Mouse (Mus musculus): ENCODE data around the gene Gdnf. TPM values are rescaled to one million over a fixed set of nuclear protein-coding genes. Genes with fewer than 3 reads are reported as not detected.

The Gdnf gene
- polyA plus RNA-seq (2014; fragmentation: Nextera tagmentation; extraction: Ambion mirVana): 4.3 and 5.7 TPM in 2 replicates

- peak; percentile 47 for ATAC-seq (replicated peaks; ENCODE audit: low FRiP score, low TSS enrichment, low read depth)
- WGBS: under 1% methylated on average over 66 of the region's 73 CpGs
- H3K4me1 ChIP-seq (replicated peaks; ENCODE audit: control insufficient read depth, insufficient read depth, low read length): peaks cover 15% of the 10 kb centered on the region
Measured at GRCm38 (mm10) chr15:7810556-7811252, at the start of gene Gdnf. Gene Gdnf, plus strand, starts transcription at chr15:7810846.

GRCm38 (mm10) chr15:7767166-7767565, 43.5 kb upstream of the Gdnf start:
- no peaks in the 10 kb centered on the region for H3K4me1 ChIP-seq (replicated peaks; ENCODE audit: control insufficient read depth, insufficient read depth, low read length)
- no peak overlapping the region for H3K4me2 ChIP-seq (ENCODE audit: low read length)
- H3K9ac ChIP-seq (ENCODE audit: low read length): no peak overlapping the region
- H3K4me3 ChIP-seq (ENCODE audit: low read depth, low read length): no peak overlapping the region
- 90% methylated on average over 7 of the region's 7 CpGs for WGBS
- no peaks in the 10 kb centered on the region for H3K27me3 ChIP-seq (replicated peaks; ENCODE audit: control insufficient read depth, insufficient read depth, low read length)
- no peaks in the 10 kb centered on the region for H3K36me3 ChIP-seq (ENCODE audit: control insufficient read depth, insufficient read depth, low read length)
- ATAC-seq (replicated peaks; ENCODE audit: low FRiP score, low TSS enrichment, low read depth): no peak
- H3K9me3 ChIP-seq (ENCODE audit: control insufficient read depth, low read length): no peaks in the 10 kb centered on the region
- DNase-seq (ENCODE audit: low spot score): no peak
- H3K27ac ChIP-seq (ENCODE audit: low read depth): no peak overlapping the region

More at GRCm38 (mm10) chr15:7810556-7811252, at the start of gene Gdnf:
- peaks cover 27% of the 10 kb centered on the region for H3K27me3 ChIP-seq (replicated peaks; ENCODE audit: control insufficient read depth, insufficient read depth, low read length)
- H3K4me3 ChIP-seq (ENCODE audit: low read depth, low read length): peak within 1 kb of the TSS; percentile 75
- peak within 1 kb of the TSS; percentile 79 for H3K9ac ChIP-seq (ENCODE audit: low read length)
- peak within 1 kb of the TSS; percentile 65 for H3K4me2 ChIP-seq (ENCODE audit: low read length)
- H3K27ac ChIP-seq (ENCODE audit: low read depth): peak within 1 kb of the TSS; percentile 88
- peak; percentile 84 for DNase-seq (ENCODE audit: low spot score)
- H3K36me3 ChIP-seq (ENCODE audit: control insufficient read depth, insufficient read depth, low read length): no peaks in the 10 kb centered on the region
- H3K9me3 ChIP-seq (ENCODE audit: control insufficient read depth, low read length): no peaks in the 10 kb centered on the region

GRCm38 (mm10) chr15:7772983-7773382, 37.7 kb upstream of the Gdnf start:
- Histone ChIP-seq H3K27ac (ENCODE audit: low read depth) (no peak overlapping the region), H3K36me3 (ENCODE audit: control insufficient read depth, insufficient read depth, low read length) (no peaks in the 10 kb centered on the region), H3K9ac (ENCODE audit: low read length) (no peak overlapping the region), H3K4me3 (ENCODE audit: low read depth, low read length) (no peak overlapping the region), H3K4me1 (replicated peaks; ENCODE audit: control insufficient read depth, insufficient read depth, low read length) (no peaks in the 10 kb centered on the region), H3K9me3 (ENCODE audit: control insufficient read depth, low read length) (no peaks in the 10 kb centered on the region), H3K27me3 (replicated peaks; ENCODE audit: control insufficient read depth, insufficient read depth, low read length) (no peaks in the 10 kb centered on the region), H3K4me2 (ENCODE audit: low read length) (no peak overlapping the region)
- DNase-seq (ENCODE audit: low spot score) (no peak), ATAC-seq (replicated peaks; ENCODE audit: low FRiP score, low TSS enrichment, low read depth) (no peak)
- WGBS: 88% methylated on average over 8 of the region's 8 CpGs

DNA sequence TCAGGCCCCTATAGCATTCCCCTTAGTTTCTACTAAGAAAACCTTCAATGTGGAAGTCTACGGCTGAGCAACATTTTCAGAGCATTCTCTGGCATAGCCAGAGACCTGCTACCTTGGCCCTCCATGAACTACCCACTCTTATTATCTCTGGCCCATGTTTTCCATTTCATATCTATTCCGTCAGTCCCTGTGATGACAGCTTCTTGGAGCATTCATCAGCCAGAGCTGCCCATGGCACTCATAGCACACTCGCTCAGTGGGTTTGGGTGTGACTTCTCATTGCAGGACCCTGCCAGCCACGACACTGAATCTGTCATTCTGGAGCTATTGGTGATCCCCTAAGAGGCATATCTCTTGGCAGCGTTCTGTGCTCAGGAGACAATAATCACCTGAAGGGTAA, 29.1 kb upstream of the Gdnf start:
- H3K27ac ChIP-seq (ENCODE audit: low read depth): no peak overlapping the region
- H3K36me3 ChIP-seq (ENCODE audit: control insufficient read depth, insufficient read depth, low read length): no peaks in the 10 kb centered on the region
- 88% methylated on average over 5 of the region's 5 CpGs for WGBS
- H3K4me2 ChIP-seq (ENCODE audit: low read length): no peak overlapping the region
- ATAC-seq (replicated peaks; ENCODE audit: low FRiP score, low TSS enrichment, low read depth): no peak
- DNase-seq (ENCODE audit: low spot score): no peak
- no peak overlapping the region for H3K4me3 ChIP-seq (ENCODE audit: low read depth, low read length)
- no peak overlapping the region for H3K9ac ChIP-seq (ENCODE audit: low read length)
- no peaks in the 10 kb centered on the region for H3K4me1 ChIP-seq (replicated peaks; ENCODE audit: control insufficient read depth, insufficient read depth, low read length)
- no peaks in the 10 kb centered on the region for H3K27me3 ChIP-seq (replicated peaks; ENCODE audit: control insufficient read depth, insufficient read depth, low read length)
- H3K9me3 ChIP-seq (ENCODE audit: control insufficient read depth, low read length): no peaks in the 10 kb centered on the region

DNA sequence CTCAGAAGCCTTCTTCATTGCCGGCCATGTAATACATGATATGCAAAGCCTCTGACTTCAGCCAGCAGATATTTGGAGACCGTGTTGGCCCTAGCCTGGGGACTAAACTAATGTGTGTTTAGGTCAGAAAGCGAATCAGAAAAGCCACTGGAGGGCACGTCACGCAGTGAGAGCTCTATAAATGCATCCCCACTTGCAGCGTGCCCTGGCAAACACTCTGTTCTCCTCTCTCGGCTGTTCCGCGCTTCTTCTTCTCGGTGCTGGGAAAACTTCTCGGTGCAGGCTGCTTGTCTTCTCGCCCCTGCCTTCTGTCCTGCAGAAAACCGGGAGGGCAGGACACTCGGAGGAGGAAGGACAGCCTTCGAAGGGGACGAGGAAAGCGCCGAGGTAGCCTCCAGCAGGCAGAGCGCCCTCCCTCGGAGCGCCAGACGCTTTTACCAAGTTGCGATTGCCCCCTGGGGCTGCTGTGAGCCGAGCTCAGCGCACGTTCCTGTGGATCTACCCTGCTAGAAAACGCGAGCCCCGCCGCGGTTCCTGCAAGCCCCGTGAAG, 730 bp upstream of the Gdnf start:
- Histone ChIP-seq H3K4me1 (replicated peaks; ENCODE audit: control insufficient read depth, insufficient read depth, low read length) (peaks cover 7% of the 10 kb centered on the region; the same call in 1 of the 2 replicates), H3K36me3 (ENCODE audit: control insufficient read depth, insufficient read depth, low read length) (no peaks in the 10 kb centered on the region), H3K9me3 (ENCODE audit: control insufficient read depth, low read length) (no peaks in the 10 kb centered on the region), H3K9ac (ENCODE audit: low read length) (peak overlapping the region; percentile 79), H3K27ac (ENCODE audit: low read depth) (peak overlapping the region; percentile 88), H3K4me3 (ENCODE audit: low read depth, low read length) (peak overlapping the region; percentile 75), H3K4me2 (ENCODE audit: low read length) (peak overlapping the region; percentile 65), H3K27me3 (replicated peaks; ENCODE audit: control insufficient read depth, insufficient read depth, low read length) (peaks cover 21% of the 10 kb centered on the region)
- ATAC-seq (replicated peaks; ENCODE audit: low FRiP score, low TSS enrichment, low read depth) (peak; percentile 33; the same call in 1 of the 2 replicates), DNase-seq (ENCODE audit: low spot score) (no peak)
- WGBS: under 1% methylated on average over 32 of the region's 32 CpGs

DNA sequence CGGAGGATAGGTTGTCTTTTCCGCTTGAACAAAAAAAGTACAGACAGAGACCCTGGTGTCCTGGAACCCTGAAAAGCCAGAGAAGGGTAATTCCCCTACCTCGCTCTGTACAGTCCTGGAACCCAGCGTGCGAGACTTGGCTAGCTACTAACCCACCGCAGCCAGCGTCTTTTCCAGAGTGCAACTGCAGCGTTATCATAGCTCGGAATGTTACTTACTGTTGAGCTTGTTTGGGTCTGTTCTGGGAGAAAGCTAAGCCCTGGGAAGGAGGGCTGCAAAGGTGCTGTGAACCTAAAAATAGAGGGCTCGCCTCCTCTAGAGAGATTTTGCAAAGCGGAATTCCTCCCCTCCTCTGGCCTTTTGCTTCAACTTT, 593 bp downstream of the Gdnf start:
- H3K4me1 ChIP-seq (replicated peaks; ENCODE audit: control insufficient read depth, insufficient read depth, low read length): peaks cover 19% of the 10 kb centered on the region
- H3K9ac ChIP-seq (ENCODE audit: low read length): peak overlapping the region; percentile 79
- DNase-seq (ENCODE audit: low spot score): peak; percentile 66
- WGBS: under 1% methylated on average over 11 of the region's 11 CpGs
- H3K9me3 ChIP-seq (ENCODE audit: control insufficient read depth, low read length): no peaks in the 10 kb centered on the region
- peak overlapping the region; percentile 88 for H3K27ac ChIP-seq (ENCODE audit: low read depth)
- H3K36me3 ChIP-seq (ENCODE audit: control insufficient read depth, insufficient read depth, low read length): no peaks in the 10 kb centered on the region
- peak overlapping the region; percentile 75 for H3K4me3 ChIP-seq (ENCODE audit: low read depth, low read length)
- peak overlapping the region; percentile 65 for H3K4me2 ChIP-seq (ENCODE audit: low read length)
- no peak for ATAC-seq (replicated peaks; ENCODE audit: low FRiP score, low TSS enrichment, low read depth)
- peaks cover 31% of the 10 kb centered on the region for H3K27me3 ChIP-seq (replicated peaks; ENCODE audit: control insufficient read depth, insufficient read depth, low read length)

GRCm38 (mm10) chr15:7811856-7812733, 1.4 kb downstream of the Gdnf start:
- Histone ChIP-seq H3K4me1 (replicated peaks; ENCODE audit: control insufficient read depth, insufficient read depth, low read length) (peaks cover 19% of the 10 kb centered on the region), H3K9ac (ENCODE audit: low read length) (peak overlapping the region; percentile 79), H3K36me3 (ENCODE audit: control insufficient read depth, insufficient read depth, low read length) (no peaks in the 10 kb centered on the region), H3K27me3 (replicated peaks; ENCODE audit: control insufficient read depth, insufficient read depth, low read length) (peaks cover 29% of the 10 kb centered on the region), H3K27ac (ENCODE audit: low read depth) (peak overlapping the region; percentile 88), H3K4me3 (ENCODE audit: low read depth, low read length) (peak overlapping the region; percentile 75), H3K4me2 (ENCODE audit: low read length) (peak overlapping the region; percentile 65), H3K9me3 (ENCODE audit: control insufficient read depth, low read length) (no peaks in the 10 kb centered on the region)
- DNase-seq (ENCODE audit: low spot score) (peak; percentile 69), ATAC-seq (replicated peaks; ENCODE audit: low FRiP score, low TSS enrichment, low read depth) (no peak)
- 3% methylated on average over 24 of the region's 24 CpGs for WGBS

DNA sequence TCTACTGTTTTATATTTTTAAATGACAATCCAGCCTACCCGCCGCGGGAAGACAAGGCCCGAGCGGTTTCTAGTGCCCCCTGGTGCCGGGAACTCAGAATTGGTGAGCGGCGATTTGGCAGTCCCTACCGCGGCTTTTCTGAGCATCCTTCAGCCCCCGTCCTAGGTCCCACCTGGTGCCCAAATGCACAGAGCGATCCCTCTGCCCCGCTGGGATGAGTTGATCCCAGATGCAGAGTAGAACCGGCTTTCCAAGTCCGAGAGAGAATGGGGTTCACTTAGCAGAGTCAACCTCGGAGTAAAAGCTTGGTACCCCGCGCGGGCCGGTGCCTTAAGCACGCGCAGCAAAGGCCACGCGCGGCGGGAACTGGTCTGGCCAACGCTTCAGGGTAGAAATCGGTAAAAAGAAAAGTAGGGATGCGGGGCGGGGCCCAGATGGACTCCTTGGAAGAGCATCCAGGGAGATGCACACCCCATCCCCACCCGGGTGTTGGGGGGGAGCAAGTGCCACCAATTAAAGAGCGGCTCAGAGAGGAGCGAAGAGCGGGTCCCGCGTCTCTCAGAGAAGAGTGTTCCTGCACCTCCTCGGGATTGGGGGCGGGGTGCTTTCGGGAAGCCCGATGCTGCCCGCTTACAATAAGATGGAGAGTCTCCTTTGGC, 2.4 kb downstream of the Gdnf start:
- ATAC-seq (replicated peaks; ENCODE audit: low FRiP score, low TSS enrichment, low read depth): 0 out of 2 replicates have a peak, but pooled peaks have one; percentile 36
- Histone ChIP-seq H3K9ac (ENCODE audit: low read length) (peak overlapping the region; percentile 79), H3K27me3 (replicated peaks; ENCODE audit: control insufficient read depth, insufficient read depth, low read length) (peaks cover 34% of the 10 kb centered on the region), H3K4me2 (ENCODE audit: low read length) (peak overlapping the region; percentile 65), H3K4me3 (ENCODE audit: low read depth, low read length) (peak overlapping the region; percentile 75), H3K36me3 (ENCODE audit: control insufficient read depth, insufficient read depth, low read length) (no peaks in the 10 kb centered on the region), H3K9me3 (ENCODE audit: control insufficient read depth, low read length) (no peaks in the 10 kb centered on the region), H3K27ac (ENCODE audit: low read depth) (peak overlapping the region; percentile 88; the same call in 1 of the 2 replicates), H3K4me1 (replicated peaks; ENCODE audit: control insufficient read depth, insufficient read depth, low read length) (peaks cover 19% of the 10 kb centered on the region)
- under 1% methylated on average over 41 of the region's 41 CpGs for WGBS
- DNase-seq (ENCODE audit: low spot score): peak; percentile 97

All from intestine, embryonic 14.5 days (tissue).